Mouse (Mus musculus) layer of hippocampus, postnatal 10 days (tissue): ENCODE results near the gene Dgke. TPM values are rescaled to one million over a fixed set of nuclear protein-coding genes. Genes with fewer than 3 reads are reported as not detected.
"Not testable (repeated sequence)": the region's sequence is repeated elsewhere in the genome, so short reads cannot be mapped to it uniquely, and the experiment has no call there.

ENCODE experiments used
- DNase-seq, 2 experiments: peaks; one replicate each; pipeline ENCODE4 v3.0.0; 2021; ENCODE audit warnings: low spot score in 2 of 2
- total RNA-seq, 2 experiments: library from RNA; stranded (reverse); gene quantifications; 2 replicates each; pipeline ENCODE4 v1.2.3; 2021

Gene Dgke
- total RNA-seq, 2 experiments from 2014 or later, result 35.4 to 37.8 TPM

GRCm38 (mm10) chr11:89003726-89004125 is 62.9 kb downstream of the Dgke start:
- no peak for DNase-seq

GRCm38 (mm10) chr11:89003078-89003477 is 63.6 kb downstream of the Dgke start:
- no peak for DNase-seq

- no peak for DNase-seq
These were observed 64.0 kb downstream of the Dgke start for GRCm38 (mm10) chr11:89002621-89003020.

- no peak for DNase-seq
These were observed 64.6 kb downstream of the Dgke start for GRCm38 (mm10) chr11:89002068-89002467.

GRCm38 (mm10) chr11:89001569-89001968 is 65.1 kb downstream of the Dgke start:
- DNase-seq, result no peak

- DNase-seq, result no peak
These were observed 66.2 kb downstream of the Dgke start for GRCm38 (mm10) chr11:89000527-89000819.

GRCm38 (mm10) chr11:88999723-89000526 is 66.7 kb downstream of the Dgke start:
- no peak for DNase-seq

- DNase-seq, result peak; percentile 50 to 67
These were observed 67.5 kb downstream of the Dgke start, which contains the start of gene Trim25 for GRCm38 (mm10) chr11:88998974-88999722. Trim25 (plus strand) TSS chr11:88999376.

GRCm38 (mm10) chr11:88998406-88998805 is 68.2 kb downstream of the Dgke start:
- DNase-seq, result no peak

GRCm38 (mm10) chr11:88997343-88997742 is 69.3 kb downstream of the Dgke start:
- not testable (repeated sequence) for DNase-seq

GRCm38 (mm10) chr11:88996427-88996826 is 70.2 kb downstream of the Dgke start:
- no peak for DNase-seq

GRCm38 (mm10) chr11:88995616-88996015 is 71.0 kb downstream of the Dgke start:
- DNase-seq, result no peak

GRCm38 (mm10) chr11:88994492-88994891 is 72.2 kb downstream of the Dgke start:
- DNase-seq, result no peak

GRCm38 (mm10) chr11:88993625-88994024 is 73.0 kb downstream of the Dgke start:
- DNase-seq, result peak; percentile 39 to 57

- no peak for DNase-seq
These were observed 73.5 kb downstream of the Dgke start for GRCm38 (mm10) chr11:88993186-88993585.

GRCm38 (mm10) chr11:88989530-88989929 is 77.1 kb downstream of the Dgke start:
- no peak for DNase-seq

GRCm38 (mm10) chr11:88988956-88989355 is 77.7 kb downstream of the Dgke start:
- DNase-seq, result no peak

GRCm38 (mm10) chr11:88986616-88987015 is 80.0 kb downstream of the Dgke start:
- DNase-seq, result no peak
